Mouse (Mus musculus): ENCODE results near the gene Gmip.
A peak's percentile ranks its signal among the peaks of the same experiment; 100 is the strongest.

DNA sequence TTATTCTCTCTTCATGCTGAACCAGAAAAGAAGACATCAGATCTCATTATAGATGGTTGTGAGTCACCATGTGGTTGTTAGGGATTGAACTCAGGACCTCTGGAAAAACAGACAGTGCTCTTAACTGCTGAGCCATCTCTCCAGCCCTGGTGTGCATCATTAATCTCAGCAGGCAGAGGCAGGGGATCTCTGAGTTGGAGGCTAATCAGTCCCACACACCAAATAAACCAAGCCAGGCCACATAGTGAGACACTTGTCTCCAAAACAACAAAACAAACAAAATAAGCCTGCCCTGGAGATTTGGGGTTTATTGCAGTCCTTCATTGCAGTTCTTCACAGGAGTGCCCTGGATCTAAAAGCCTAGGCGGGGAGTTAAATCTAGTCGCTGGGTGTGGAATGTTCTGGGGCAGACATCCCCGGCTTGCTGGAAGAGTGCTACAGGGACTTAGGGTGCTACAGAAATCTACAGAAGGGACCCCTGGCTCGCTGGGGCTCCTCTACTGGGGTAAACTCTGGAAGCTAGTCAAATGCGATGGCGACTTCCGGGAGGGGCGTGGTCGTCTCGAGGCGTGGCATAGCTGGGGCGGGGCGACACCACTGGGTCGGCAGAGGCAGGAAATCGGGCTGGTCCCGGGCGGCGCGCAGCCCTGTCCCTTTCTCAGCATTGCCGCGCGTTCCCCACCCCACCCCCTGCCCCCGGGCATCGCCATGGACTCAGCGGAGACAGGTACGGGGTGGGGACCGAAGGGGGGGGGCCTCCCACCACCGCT is at the start of gene Gmip:
- TF ChIP-seq CTCF (IDR thresholded peaks at IDR 0.05; ENCODE audit: insufficient read depth, low read length) (no peak), POLR2A (IDR thresholded peaks at IDR 0.05; ENCODE audit: borderline replicate concordance, extremely low read depth, low read depth, low read length) (peak; percentile 45; the same call in 1 of the 2 replicates)
